Mouse (Mus musculus) gastrocnemius, adult 18-20 months (tissue): ENCODE measurements around the gene Phactr1. TPM values are rescaled to one million over a fixed set of nuclear protein-coding genes. Genes with fewer than 3 reads are reported as not detected.

Source experiments
- DNase-seq: peaks from one replicate; pipeline ENCODE4 v3.0.0; 2021; ENCODE audit warnings: low spot score
- total RNA-seq, 2 experiments: library from RNA; stranded (reverse); gene quantifications; 2 replicates each; pipeline ENCODE4 v1.2.3; 2021

Phactr1 gene
- total RNA-seq, 2 experiments from 2014 or later, result 1.1 to 1.4 TPM

DNA sequence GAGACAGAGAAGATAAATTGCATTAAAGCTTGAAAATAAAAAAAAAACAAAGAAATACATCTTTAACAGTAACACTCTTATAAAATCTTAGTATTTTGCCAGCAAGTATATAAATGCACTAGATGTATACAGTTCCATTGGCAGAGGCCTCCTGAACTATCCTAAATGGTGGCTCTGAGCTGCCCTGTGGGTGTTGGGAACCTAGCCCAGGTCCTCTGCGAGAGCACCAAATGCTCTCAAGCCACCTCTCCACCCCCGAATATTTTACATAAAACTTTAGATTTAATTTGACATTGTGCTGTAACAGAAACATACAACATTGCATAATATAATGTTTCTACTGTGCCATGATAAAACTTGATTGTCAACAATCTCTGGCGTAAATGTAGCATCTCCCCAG is 293.1 kb downstream of the Phactr1 start:
- no peak for DNase-seq

- DNase-seq, result no peak
Measured at GRCm38 (mm10) chr13:42973961-42974360, 293.5 kb downstream of the Phactr1 start.

DNA sequence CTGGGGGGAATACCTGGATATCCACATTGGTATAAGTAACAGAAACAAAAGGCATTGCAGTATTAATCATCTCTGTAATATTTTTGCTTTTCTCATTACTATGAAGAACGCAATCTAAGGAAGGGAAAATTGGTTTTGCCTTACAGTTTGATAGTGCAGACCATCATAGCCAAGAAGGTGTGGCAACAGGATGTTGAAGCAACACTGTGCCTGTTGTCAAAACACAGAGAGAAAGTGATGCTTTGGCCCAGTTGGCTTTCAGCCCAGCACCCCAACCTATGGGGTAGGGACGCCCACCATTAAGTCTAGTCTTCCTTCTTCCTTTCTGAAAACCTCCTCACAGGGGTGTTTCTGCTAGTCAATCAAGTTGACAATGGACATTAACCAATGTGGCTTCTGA is 294.1 kb downstream of the Phactr1 start:
- DNase-seq, result no peak

GRCm38 (mm10) chr13:42976144-42976543 is 295.7 kb downstream of the Phactr1 start:
- DNase-seq, result no peak

DNA sequence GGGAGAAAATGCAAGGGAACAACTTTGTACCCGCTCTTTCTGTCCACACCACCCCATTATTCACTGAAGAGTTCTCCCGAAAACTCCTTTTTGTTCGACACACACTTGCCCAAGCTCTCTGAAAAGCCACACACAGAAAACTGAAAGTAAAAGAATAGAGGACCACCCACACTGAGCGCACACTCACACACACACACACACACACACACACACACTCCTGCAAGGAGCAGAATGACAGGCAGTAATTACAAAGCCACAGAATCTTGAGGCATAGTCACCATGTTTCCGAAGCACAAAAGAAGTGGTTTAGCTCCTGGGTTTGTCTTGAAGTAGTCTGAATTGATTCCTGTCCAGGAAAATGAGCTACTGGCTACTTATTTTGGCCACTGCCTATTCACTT is 296.5 kb downstream of the Phactr1 start:
- DNase-seq, result no peak

DNA sequence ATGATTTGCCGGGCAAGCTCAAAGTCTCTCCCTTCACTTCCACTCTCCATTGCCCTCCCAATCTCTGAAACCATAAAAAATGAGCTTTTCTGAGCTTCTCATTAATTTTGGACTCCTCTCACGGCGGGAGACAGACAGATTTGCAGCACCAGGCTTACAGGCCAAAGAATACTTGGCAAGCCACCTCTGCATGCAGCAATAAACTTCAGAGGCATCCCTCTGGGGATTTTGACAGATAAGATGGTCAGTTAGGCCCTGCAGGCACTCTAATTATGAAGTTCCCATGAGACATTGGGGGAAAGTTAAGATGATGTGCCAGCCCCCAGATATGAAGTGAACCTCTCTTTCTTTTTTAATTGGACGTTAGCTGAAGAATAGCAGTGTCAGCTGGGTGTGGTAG is 300.2 kb downstream of the Phactr1 start:
- DNase-seq, result no peak

- no peak for DNase-seq
Measured at GRCm38 (mm10) chr13:42982646-42983045, 302.2 kb downstream of the Phactr1 start.

- no peak for DNase-seq
Measured at GRCm38 (mm10) chr13:42985806-42986205, 305.4 kb downstream of the Phactr1 start.

DNA sequence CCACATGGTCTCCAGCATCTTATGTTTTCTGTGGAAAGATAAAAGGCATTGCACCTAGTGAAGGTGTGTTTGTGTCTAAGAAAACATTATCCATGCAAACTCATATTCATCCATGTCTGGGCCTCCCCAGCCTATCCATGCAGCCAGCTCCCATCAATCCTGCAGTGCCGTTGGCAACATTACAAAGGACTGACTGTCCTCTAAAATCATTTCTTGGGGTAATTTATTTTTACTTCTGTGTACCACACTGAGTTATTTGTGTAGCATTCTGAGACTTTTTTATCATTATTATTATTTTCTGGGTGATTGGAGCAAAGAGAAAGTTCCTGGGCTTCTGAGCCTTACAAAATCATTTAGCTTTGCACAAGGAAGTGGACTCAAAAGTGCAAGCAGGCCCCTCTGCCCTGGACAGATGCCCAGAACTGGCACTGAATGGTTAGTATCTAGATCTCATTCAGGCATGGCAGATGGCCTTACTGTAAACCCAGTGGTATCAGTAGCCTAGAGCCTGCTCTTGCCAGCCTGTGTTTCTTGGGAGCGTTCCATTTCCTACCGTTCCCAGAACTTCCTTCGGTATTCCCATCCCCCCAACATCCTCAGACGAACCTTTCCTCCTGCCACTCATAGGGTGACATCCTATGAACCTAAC is 307.6 kb downstream of the Phactr1 start:
- DNase-seq, result no peak

GRCm38 (mm10) chr13:42989481-42989880 is 309.1 kb downstream of the Phactr1 start:
- DNase-seq, result no peak

- no peak for DNase-seq
Measured at GRCm38 (mm10) chr13:42990051-42990450, 309.6 kb downstream of the Phactr1 start.

DNA sequence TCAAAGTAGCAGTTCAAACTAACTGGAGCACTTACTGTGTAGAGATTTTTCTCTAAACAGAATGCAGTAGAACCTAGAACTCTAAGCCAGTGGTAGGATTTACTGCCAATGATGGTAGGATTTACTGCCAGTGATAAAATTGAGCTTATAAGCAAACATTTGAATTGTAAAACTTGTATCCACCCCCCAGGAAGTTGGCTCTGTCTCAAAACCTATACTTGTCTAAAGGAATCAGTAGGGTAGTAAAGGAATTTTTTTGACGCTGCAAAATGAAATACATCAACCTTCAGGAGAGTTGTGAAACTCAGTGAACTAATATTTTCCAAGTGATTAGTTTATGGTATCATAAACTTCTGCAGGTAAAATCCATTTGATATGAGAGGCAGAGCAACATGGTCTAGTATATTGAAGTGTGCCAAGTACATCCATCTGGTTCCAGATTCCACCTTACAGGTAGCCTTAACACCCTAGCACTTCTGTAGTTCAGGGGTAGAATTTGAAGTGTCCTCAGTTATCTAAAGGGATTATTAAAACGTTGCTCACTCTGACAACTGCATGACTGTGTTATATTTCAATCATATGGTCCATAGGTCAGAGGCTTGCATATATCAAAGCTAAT is 310.2 kb downstream of the Phactr1 start:
- DNase-seq, result no peak

GRCm38 (mm10) chr13:42991164-42991563 is 310.7 kb downstream of the Phactr1 start:
- DNase-seq, result no peak

DNA sequence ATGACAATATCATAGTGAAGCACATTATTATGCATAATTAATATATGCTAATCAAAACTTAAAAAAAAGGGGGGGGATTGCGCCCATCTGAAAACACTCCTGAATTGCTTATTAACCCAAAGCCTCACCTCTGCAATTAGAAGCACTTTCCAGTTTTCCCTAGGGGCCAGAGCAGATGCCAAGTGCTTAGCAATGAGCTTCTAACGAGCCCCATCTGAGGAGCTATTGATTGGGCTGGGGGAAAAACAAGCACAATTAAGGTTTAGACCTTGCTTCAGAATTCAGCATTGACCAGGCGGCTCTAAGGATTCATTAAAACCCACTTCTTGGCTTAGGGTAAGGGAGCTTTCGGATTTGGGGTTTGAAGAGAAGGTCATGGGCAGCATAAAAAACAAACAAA is 311.9 kb downstream of the Phactr1 start:
- DNase-seq, result no peak

DNA sequence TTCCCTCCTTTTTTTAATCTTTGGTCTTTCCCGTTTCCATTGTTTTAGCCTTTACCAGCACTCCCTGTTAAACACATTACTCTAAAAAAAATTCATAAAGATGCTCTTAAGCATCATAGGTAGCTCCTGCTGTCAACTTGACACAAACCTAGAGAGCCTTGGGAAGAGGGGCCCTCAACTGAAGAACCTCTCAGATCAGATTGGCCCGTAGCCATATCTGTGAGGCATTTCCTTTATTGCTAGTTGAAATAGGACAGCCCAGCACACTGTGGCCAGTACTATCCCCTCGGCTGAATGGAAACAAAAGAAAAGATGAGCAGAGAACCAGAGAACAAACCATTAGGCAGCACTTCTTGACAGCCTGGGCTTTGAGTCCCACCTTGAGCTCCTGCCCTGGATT is 313.9 kb downstream of the Phactr1 start:
- DNase-seq, result no peak

GRCm38 (mm10) chr13:42996188-42996587 is 315.8 kb downstream of the Phactr1 start:
- no peak for DNase-seq

GRCm38 (mm10) chr13:42999287-42999686 is 318.9 kb downstream of the Phactr1 start:
- no peak for DNase-seq

DNA sequence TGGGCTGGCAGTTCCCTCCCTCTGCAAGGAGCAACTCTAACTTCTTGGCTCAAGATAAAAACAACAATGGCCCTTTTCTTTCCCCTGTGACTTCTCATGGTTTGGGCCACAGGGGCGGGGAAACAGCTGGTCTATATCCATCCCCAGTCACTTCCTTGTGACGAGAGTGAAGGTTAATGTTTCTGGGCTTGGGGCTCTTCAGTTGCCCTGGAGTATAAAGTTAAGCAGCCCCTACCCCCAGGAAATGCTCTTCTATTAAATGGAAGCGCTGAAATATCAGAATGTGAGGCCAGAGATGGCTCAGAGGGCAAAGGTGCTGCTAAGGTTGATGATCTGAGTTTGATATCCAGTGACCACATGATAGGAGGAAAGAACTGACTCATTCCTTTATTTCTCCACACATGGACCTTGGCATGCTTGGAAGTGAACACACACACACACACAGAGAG is 324.7 kb downstream of the Phactr1 start:
- no peak for DNase-seq

DNA sequence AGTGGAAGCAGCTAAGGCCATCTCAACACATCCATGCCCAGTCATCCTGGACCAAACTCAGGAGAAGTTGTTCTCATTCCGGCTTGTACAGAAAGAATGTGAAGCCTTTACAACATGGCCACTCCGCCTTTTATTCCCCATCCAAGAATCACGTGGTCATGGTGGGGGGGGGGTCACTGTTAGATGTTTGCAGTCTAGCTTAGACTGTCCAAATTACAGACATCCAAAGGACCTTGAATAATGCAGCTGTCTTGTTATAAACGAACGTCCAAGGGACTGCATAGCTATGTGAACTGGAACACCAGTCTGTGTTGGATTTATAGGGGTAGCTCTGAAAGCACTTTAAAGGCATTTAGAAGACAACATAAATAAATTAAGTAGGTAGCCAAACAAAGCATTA is 328.0 kb downstream of the Phactr1 start:
- no peak for DNase-seq

GRCm38 (mm10) chr13:43009596-43009995 is 329.2 kb downstream of the Phactr1 start:
- no peak for DNase-seq

- DNase-seq, result no peak
Measured at GRCm38 (mm10) chr13:43011516-43011915, 331.1 kb downstream of the Phactr1 start.

DNA sequence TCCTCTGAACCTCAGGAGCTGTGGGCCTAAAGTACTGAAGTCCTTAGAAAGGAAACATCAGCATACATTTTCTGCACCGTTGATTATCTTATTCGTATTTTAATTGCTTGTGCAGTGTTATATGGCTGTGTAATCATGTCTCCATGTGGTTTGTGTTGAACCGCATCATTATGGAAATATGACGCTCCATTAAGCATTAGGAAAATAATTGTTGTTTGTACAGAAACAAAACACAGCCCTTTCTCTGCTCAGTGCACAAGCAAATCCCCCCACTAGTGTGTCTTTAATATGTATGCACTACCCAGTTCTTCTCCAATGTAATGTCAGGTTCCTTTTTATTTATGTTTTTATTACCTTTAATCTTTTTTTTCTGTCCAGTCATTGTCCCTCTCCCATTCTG is 333.6 kb downstream of the Phactr1 start:
- no peak for DNase-seq

DNA sequence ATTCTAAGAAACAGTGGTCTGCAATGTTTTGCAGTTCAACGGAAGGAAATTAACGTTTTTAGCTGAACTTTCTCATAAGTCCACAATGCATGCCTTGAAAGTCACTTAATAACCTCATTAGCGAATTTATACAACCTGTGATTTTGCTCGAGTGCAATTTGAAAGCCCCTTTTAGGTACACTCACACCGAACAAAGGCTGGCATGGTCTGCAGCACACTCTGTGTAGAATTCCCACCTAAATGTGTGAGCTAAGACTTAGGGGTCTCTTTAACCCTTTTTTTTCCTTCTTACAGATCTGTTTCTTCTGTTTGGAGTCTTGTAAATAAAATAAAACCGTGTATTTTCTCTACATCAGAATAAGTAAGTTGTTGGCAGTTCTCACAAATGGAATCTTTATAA is 335.3 kb downstream of the Phactr1 start:
- DNase-seq, result no peak
